Mouse (Mus musculus) ES-E14 (cell line): ENCODE results near the gene Ccdc146.

Source experiments
- CHD2 ChIP-seq: IDR thresholded peaks from 2 replicates; pipeline ENCODE4 v1.6.1; 2014; ENCODE audit warnings: mild to moderate bottlenecking, low read depth, low read length, inconsistent platforms
- MAFK ChIP-seq: IDR thresholded peaks from 2 replicates; pipeline ENCODE4 v1.6.1; 2014; ENCODE audit warnings: mild to moderate bottlenecking, low read depth, low read length, inconsistent platforms; ENCODE audit not compliant: insufficient read depth
- ZNF384 ChIP-seq: IDR thresholded peaks from 2 replicates; pipeline ENCODE4 v1.6.1; 2012; ENCODE audit warnings: low read depth, low read length, inconsistent platforms

DNA sequence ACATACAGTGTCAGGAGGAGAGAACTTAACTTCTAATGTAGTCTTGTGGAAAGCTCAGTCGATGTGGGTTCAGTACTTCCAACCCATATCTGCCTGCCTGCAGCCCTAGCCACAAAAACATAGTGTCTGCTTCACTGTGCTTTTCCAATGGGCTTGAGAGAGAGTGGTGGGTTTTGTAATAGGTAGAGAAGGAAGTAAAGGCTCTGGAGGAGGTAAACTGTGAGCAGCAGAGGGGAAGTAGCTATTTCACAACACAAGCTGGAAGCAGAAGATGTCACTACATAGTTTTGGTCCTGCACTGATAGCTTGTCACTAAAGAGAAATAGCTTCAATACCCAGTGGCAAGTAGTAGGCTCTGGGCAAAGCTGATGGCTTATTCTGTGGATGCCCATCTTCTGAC, 92.4 kb downstream of the Ccdc146 start:
- no peak for TF ChIP-seq CHD2
- TF ChIP-seq ZNF384, result no peak
- TF ChIP-seq MAFK, result no peak
